Mouse (Mus musculus) CD4-positive, CD25-positive, alpha-beta regulatory T cell, adult 9 weeks (primary cell): ENCODE results near the gene Nlrc5. TPM values are rescaled to one million over a fixed set of nuclear protein-coding genes. Genes with fewer than 3 reads are reported as not detected.

Experiments
- polyA plus RNA-seq: library from polyadenylated mRNA; unstranded; fragments of 100-300 nt; shearing (Covaris generic); gene quantifications from one replicate; pipeline ENCODE4 v1.2.1, GENCODE M21; 2017

Nlrc5 gene
- 285 TPM for polyA plus RNA-seq

GRCm38 (mm10) chr8:94433981-94434466, at the start of gene Nlrc5:
Gene Nlrc5, plus strand, starts transcription at chr8:94434356.

DNA sequence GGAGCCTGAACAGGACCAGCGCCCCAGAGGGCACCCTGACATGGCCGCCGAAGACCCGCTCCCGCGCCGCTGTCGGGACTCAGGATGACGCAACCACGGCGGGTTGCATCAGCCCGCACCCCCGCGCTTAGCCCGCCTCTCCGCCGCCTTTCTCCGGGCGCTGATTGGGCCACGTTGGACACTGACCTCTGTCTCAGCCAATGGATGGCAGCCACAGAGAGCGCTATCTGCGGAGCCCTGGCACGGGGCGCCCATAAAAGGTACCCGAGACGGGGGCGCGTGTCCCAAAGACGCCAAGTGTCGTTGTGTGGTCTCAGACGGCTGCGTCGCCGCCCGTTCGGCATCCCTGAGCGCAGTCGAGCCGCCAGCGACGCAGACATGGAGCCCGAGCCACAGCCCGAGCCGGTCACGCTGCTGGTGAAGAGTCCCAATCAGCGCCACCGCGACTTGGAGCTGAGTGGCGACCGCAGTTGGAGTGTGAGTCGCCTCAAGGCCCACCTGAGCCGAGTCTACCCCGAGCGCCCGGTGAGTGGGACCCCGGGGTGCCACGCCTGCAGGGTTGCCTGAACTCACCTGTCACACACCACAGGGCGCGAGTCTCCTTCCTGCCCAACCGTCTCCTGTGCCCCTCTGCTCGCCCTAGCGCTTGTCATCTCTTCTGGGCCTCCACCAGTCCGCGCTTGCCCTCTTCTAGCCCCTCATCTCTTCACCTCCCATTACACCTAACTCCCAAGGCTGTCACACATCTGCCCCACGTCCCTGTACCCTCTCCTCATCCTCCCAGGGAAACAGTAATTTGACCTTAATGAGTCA, 47.7 kb upstream of the Nlrc5 start, which contains the start of gene Herpud1:
Gene Herpud1, plus strand, starts transcription at position 225 of the 813 bp plus-strand sequence.

GRCm38 (mm10) chr8:94532873-94533671, 98.9 kb downstream of the Nlrc5 start, which contains the start of gene Cpne2:
Gene Cpne2, plus strand, starts transcription at chr8:94532990.

Other genes starting within 250 kb of the Nlrc5 start
- 51.7 TPM for gene Nup93, start 219.8 kb upstream of the Nlrc5 start, polyA plus RNA-seq
- gene Slc12a3, start 105.2 kb upstream of the Nlrc5 start, polyA plus RNA-seq = 0.38 TPM
- 155 TPM for gene Herpud1, start 47.9 kb upstream of the Nlrc5 start, polyA plus RNA-seq
- not detected for gene Cpne2, start 98.6 kb downstream of the Nlrc5 start, polyA plus RNA-seq
- 77.4 TPM for gene Rspry1, start 167.6 kb downstream of the Nlrc5 start, polyA plus RNA-seq
- gene Fam192a, start 167.6 kb downstream of the Nlrc5 start, polyA plus RNA-seq = 94.1 TPM
- gene Arl2bp, start 232.2 kb downstream of the Nlrc5 start, polyA plus RNA-seq = 26.9 TPM